Mouse (Mus musculus) cerebellum, postnatal 14 days (tissue): ENCODE data around the gene Tns4.
A peak's percentile ranks its signal among the peaks of the same experiment; 100 is the strongest.

Experiments
- DNase-seq, 2 experiments: peaks; one replicate each; pipeline ENCODE4 v3.0.0; 2021; ENCODE audit warnings: mixed read lengths in 2 of 2

Tns4 gene

GRCm38 (mm10) chr11:99043632-99044031 lies 45.5 kb downstream of the Tns4 start:
- no peak for DNase-seq

DNA sequence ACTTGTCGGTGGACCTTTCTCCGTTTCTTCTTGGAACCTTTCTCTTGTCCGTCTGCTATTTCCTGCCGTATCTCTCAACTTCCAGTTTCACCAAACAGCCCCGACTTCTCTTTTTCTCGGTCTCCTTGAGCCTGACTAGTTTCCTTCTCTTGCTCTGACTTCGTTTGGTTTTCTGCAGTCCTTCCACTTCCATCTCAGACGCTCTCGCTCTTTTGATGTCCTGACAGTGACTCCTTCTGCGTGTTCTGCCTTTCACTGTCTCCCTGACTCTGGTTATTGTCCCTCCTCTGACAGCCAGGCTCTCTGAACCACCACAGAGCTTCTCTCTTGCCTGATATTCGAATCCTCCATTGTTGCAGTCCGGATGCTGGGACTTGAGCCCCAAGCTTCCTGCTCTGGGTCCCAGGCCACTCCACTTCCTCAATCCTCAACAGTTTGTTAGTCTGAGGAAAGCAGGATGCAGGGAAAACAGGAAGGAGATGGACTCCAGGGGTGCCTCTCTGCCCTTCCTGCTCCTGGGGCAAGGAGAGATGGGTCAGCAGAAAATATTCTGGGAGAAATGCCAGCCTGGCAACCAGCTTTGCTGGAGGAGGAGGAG lies 46.2 kb downstream of the Tns4 start:
- no peak for DNase-seq

- no peak for DNase-seq
Measured at GRCm38 (mm10) chr11:99041841-99042780, 47.0 kb downstream of the Tns4 start.

- peak; percentile 69 to 84 for DNase-seq
Measured at GRCm38 (mm10) chr11:99041051-99041729, 47.9 kb downstream of the Tns4 start, which contains the start of gene Igfbp4. TSS of gene Igfbp4 (plus strand) at chr11:99041244.

- peak; percentile 48 to 63 for DNase-seq
Measured at GRCm38 (mm10) chr11:99040346-99040974, 48.6 kb downstream of the Tns4 start.

DNA sequence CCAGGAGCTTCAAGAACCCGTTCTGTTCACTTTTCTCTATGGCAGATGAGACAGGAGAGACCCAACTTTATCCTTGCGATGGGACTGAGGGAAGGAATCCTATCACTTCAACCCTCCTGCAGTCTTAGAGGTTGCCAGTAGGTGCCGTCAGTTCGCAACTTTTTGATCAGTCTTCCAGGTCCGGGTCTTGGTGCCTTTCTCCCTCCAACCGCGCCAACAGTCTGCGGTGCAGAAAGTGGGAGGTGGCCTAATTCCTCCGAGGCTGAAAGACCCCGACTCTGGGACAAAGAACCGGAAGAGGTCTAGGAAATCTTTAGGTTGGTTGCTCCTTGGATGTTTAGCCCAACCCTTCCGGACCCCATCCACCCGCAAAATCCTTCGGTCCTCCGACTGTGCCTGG lies 49.3 kb downstream of the Tns4 start:
- peak; percentile 86 to 89 for DNase-seq

DNA sequence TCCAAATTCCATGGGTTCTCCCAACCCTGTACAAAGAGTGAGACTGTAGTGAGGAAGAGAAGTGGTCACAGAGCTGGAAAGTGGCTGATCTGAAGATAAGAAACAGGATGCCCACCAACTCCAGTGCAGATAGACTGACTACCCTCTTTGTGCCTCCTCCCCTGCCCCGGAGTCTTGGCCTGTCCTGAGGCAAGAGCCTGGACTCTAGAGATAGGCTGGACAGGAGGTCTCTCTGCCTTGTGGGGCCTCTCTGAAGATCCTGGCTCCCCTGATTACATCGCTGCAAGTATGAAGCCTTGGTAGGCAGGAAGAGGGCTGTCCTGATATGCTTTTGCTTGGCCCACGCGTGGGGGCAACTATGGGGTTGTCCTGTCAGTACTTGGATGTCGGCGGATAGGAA lies 52.9 kb downstream of the Tns4 start:
- no peak for DNase-seq

DNA sequence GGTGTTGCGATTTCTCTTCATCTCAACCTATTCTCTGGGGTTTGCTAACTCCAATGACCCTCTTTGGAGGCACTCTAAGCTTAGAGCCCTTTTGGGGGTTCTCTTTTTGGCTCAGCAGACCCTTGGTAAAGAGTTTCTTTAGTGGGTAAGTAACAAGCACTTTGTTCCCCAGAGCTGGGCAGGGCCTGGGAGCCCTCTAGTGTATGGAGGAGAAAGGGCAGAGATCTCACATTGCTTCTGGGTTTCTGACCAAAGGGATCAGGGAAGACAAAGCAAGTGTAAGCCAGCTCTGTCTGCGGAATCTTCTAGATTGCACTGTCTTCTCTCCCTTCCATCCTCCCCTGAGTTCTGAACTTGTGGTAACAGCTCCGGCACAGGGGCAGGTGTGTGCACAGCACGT lies 53.8 kb downstream of the Tns4 start:
- no peak for DNase-seq

GRCm38 (mm10) chr11:99026899-99027440 lies 62.1 kb downstream of the Tns4 start:
- DNase-seq, result no peak

DNA sequence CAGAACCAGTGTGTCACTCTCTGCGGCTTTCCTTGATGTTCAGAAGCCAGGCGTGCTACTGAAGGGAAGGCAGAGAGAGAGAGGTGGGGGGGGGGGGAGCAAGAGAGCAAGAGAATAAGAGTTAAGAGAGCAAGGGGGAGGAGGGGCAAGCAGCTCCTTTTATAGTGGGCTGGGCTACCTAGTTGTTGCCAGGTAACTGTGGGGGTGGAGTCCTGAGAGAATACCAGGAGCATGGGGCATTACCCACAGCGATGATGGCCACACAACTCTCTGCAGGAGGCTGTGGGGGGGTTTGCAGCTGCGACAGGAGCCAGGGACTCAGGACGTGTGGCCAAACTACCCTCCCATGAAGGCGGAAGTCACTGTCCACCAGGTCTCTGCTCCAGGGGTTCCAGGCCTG lies 63.2 kb downstream of the Tns4 start:
- DNase-seq, result no peak

DNA sequence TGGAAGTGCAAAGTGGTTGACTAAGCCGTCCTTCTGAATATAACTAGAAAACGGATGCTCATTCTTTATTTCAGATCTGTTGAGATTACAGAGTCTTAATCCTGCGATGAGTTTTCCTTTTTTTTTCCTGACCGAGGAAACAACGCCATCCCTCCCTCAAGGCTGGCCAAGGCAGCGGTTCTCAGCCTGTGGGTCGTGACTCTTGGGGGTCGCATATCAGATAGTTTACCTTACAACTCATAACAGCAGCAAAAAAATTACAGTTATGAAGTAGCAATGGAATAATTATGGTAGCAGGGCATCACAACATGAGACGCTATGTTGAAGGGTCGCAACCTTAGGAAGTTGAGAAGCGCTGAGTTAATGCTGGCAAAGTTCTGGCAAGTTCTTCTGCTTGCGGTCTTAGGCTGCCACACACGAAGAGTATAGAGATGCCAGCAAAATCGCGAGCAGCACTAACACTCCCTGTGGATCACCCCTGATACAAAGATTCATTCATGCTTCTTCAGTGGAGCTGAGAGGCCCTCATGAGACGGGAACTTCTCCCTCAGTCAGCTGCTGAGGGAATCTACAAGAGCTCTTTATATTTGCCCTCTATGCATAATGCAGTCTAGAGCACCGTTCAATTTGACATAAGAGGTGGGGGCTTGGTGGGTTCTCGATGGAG lies 64.5 kb downstream of the Tns4 start:
- DNase-seq, result peak in 1 of 2 experiments; percentile 8

GRCm38 (mm10) chr11:99023500-99024467 lies 65.3 kb downstream of the Tns4 start, which contains the start of gene Top2a:
TSS of gene Top2a (minus strand) at chr11:99024189.
- peak; percentile 92 to 98 for DNase-seq

DNA sequence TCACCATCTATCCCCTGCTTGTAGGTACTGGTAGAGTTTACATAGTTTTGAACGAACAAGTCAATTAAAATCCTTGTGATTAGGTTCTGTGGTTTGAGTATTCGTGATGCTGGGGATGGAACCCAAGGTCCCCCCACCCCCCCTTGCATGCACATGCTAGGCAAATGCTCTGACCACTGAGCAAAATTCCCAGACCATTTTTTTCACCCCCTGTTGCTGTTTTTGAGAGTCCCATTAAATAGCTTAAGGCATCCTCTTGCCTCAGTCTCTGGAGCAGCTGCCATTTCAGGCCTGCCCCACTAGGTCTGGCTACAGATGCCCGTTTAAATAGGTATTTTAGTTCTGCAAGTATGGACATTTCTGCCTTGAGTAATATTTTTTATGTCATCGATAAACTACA lies 66.0 kb downstream of the Tns4 start:
- no peak for DNase-seq

DNA sequence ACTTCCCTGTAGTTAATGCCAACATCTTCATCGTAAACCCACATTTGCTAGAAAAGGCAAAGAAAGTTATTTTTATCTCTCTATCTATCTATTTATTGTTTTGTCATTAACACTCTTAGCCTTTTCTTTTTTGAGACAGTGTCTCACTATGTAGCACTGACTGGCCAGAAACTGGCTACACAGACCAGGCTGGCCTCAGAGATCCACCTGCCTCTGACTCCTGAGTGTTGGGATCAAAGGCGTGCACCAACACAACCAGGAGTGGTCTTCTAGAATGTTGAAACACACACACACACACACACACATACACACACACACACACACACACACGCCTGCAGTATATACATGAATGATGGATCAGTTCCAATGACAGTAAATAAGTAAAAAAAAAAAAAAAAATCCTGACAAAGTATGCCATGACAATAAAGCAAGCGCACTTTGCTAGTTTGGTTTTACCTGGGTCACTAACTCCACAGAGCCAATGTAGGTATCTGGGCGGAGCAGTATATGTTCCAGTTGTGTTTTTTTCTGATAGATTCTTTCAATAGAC lies 66.6 kb downstream of the Tns4 start:
- DNase-seq, result no peak

GRCm38 (mm10) chr11:99019844-99020243 lies 69.3 kb downstream of the Tns4 start:
- no peak for DNase-seq
